Mouse (Mus musculus) T-helper 17 cell (primary cell): ENCODE data around the gene Sfrp2.

Experiments
- in situ Hi-C, 2 experiments: fragments of 300-600 bp; cut with MboI, MseI; formaldehyde crosslinking; loops; 1 replicate in 1 of 2; 2 replicates in 1 of 2; pipeline ENCODE4 v1.15.1; 2025; ENCODE audit warnings: high pct_unique_total_duplicates in 2 of 2

Gene Sfrp2

GRCm38 (mm10) chr3:83771160-83771869 is 5.2 kb downstream of the Sfrp2 start:
- in situ Hi-C loops: no loop called here

- in situ Hi-C loops: no loop called here
These were observed 7.2 kb downstream of the Sfrp2 start for GRCm38 (mm10) chr3:83773281-83773680.

DNA sequence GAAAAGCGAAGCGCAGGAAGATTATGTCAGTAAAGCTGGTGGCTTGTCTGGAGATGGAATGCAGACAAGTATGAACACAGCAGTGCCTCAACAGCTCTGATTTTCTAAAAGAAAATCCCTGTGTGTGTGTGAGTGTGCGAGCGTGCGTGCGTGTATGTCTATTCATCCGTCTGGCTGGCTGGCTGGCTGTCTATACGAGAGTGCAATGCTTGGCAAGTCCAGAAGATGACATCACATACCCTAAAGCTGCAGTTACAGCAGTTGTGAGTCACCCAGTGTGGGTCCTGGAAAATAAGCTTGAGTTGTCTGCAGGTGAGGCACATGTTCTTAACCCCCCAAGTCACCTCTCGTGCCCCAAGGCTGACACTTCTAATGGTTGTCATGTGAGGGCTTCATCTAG is 9.3 kb downstream of the Sfrp2 start:
- in situ Hi-C loops: no loop called here

DNA sequence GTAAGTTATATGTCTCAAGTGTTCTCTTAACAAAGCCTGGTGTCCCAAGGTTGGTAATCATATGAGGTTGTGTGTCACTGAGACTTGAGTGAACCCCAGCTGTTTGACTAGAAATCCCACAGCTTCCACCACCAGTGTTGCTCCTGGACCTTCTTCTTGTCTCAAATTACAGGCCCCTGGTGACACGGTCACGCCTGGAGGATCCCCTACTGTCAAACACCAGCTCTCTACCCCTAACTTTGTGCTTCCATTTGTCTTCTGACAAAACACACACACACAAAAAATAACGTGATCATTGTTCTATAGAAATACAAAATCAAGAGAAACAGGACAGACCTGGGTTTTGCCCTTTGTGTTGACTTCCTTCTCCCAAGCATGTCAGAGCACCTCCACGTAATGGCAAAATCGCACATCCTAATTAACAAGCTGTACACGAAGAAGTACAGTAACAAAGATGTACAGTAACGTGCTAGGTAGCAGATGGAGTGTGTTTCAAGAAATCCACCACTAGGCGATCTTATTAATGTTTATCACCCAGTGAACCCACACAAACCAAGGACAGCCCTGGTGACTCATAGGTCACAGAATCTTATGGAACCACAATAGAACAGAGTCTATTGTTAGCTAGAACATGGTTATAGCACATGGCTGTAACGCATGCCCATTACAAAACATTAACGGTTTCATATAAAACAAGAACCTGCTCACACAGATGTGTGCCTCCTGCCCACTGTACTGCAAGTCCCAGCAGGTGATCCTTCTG is 15.5 kb downstream of the Sfrp2 start:
- in situ Hi-C loops: no loop called here

- in situ Hi-C loops: no loop called here
These were observed 17.8 kb downstream of the Sfrp2 start for GRCm38 (mm10) chr3:83783716-83784469.

DNA sequence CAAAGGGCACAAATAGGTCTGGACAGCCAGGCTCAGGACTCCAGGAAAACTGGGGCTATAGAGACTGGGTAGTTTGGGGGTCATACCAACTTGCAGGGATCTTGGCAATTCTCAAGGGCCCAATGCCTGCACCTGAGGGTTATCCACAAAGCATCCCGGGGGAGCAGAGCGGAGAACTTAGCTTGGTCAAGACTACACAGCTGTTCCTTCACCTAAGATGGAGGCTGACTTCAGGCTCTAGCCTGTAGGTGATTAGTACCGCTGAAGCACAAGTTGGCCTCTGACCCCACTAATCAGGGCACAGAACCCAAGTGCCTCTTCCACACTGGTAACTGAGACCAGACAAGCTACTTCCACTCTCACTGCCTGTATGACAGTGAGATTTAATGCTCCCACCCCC is 18.6 kb downstream of the Sfrp2 start:
- in situ Hi-C loops: no loop called here

DNA sequence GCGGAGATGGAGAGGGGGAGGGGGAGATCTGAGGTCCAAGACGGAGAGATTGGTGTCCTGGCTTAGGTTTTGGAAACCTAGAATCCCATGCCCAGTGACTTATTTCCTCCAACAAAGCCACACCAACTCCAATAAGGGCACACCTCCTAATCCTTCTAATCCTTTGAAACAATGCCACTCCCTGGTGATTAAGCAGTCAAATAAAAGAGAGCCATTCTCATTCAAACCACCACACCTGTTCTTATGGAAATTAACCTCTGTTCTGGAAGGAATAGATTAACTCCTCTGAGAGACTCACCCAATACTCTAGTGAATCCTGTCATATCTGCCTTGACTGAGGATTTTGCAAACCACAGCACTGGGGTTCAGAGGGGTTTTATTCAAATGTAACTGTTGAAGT is 21.0 kb downstream of the Sfrp2 start:
- in situ Hi-C loops: no loop called here

DNA sequence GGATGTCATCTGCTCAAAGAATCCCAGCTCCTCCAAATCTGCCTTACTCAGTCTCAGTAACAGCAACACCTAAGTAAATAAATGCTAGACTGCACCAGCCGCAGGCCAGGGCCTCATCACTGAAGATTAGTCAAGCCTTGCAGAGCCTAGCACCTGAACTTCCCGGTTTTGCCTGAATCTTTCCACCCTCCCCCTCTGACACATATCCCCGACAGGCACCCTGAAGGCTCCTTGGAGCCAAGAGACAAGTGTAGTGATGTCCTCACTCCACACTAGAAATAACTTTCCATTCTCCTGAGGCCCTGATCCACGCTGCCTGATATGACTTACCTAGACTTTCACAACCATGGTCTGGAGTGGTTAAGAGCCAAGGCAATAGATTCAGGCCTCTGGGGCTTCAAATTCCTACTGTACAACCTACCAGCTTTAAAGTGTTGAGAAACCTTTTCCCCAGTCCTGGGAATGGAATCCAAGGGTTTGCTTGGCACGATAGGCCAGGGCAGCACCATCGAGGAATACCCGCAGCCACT is 21.7 kb downstream of the Sfrp2 start:
- in situ Hi-C loops: no loop called here

GRCm38 (mm10) chr3:83789651-83790451 is 23.7 kb downstream of the Sfrp2 start:
- in situ Hi-C loops: loop anchor here in 1 of 2 experiments (10.0 kb wide), 1 partner anchor 115 kb away; no protein-coding TSS in a partner anchor

- in situ Hi-C loops: loop anchor here in 1 of 2 experiments (10.0 kb wide), 1 partner anchor 113 kb away; no protein-coding TSS in a partner anchor
These were observed 25.3 kb downstream of the Sfrp2 start for GRCm38 (mm10) chr3:83791444-83791843.

DNA sequence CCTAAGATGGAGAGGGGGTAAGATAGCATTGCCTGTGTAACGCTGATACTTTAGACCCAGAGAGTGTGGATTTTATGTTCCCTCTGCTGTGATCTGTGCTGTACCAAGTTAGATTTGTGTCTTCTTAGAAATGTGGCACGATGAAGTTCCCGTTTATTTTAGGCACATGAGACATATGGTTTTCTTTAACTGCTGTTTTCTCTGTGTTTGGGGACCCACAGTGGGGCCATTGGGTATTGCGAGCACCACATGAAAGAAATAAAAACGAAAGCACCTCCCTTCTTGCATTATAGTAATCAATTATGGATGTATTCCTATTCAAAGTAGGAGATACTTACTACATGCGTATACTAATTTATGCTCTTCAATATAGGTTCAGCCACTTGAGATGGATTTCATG is 31.0 kb downstream of the Sfrp2 start:
- in situ Hi-C loops: loop anchor here in 1 of 2 experiments (10.0 kb wide), 1 partner anchor 108 kb away; no protein-coding TSS in a partner anchor

- in situ Hi-C loops: loop anchor here in 1 of 2 experiments (10.0 kb wide), 1 partner anchor 107 kb away; no protein-coding TSS in a partner anchor
These were observed 31.7 kb downstream of the Sfrp2 start for GRCm38 (mm10) chr3:83797828-83798227.

DNA sequence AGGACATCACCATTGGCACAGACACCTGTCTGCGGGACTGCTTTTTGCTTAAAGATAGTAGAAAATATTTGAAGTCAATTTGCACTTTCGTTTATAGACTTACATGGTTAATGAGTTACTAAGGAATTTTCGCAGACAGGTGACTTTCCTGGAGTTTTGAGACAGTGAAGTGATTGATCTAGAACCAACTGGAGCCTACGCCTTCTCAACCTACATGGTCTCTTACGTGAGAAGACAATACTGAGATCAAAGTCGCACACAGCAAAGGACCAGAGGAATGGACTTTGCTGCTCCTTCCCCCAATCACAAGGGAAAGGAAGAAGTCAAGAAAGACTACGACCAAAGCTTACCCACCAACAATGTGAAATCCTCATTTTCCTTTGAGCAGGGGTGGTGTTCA is 33.4 kb downstream of the Sfrp2 start:
- in situ Hi-C loops: loop anchor here in 1 of 2 experiments (10.0 kb wide), 1 partner anchor 105 kb away; no protein-coding TSS in a partner anchor

GRCm38 (mm10) chr3:83801649-83802155 is 35.6 kb downstream of the Sfrp2 start:
- in situ Hi-C loops: no loop called here

GRCm38 (mm10) chr3:83808483-83808882 is 42.4 kb downstream of the Sfrp2 start:
- in situ Hi-C loops: no loop called here

DNA sequence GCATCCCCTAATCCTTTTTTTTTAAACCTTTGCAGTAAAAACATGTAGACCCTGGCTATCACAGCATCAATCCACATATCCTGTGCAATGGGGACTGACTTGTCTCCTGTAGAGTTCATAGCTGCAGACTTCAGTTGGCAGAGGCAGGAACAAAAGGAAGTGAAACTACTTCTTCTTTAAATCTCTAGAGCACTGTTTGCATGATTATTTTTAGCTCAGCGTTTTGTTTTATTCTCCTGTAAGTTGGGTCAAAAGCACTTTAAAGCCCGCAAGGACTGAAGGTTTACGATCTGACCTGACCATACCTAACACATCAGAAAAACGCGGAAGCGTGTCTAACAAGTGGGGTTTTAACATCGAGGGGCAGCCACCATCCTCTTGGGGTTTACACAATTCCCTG is 45.9 kb downstream of the Sfrp2 start:
- in situ Hi-C loops: no loop called here

DNA sequence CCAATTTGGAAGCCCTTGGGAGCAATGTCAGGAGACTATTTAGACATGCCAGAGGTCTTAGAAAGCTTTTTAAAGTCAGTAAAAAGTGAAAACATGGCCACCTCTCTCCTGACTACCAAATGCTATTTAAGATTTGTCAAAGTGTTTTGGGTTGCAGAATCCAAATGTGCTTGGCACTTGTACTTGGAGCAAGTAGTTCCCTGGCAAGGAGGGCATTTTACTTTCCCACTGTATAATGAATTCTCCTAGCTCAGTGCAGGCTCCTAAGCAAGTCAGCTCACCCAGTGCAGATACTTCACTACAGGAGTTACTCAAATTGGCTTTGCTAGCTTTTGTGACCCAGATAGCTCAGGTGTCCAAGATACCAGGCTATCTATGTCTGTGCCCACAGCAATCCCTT is 46.7 kb downstream of the Sfrp2 start:
- in situ Hi-C loops: no loop called here

DNA sequence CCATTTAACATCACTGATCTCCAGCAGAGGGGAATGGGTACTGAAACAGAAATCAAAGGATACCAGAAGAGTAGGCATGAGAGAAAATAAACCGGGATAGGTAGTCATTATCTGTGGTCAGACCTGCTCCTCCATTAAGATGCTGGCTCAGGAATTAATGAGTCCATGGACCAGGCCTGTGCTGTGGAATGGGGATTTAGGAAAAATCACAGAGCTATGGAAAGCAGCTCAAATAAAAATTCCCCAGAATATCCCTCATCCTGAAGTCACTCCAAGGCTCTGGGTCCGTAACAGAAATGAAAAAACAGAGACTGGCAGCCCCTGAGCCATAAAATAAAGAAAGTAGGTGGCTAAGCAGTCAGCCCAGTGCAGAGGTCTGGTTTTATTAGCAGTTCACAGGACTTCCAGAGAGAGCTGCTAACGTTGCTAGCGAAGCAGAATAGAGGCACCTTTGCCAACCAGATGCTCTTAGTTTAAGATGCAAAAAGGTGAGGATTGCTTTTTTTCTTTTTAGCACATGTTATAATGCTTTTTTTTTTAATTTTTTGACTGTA is 50.3 kb downstream of the Sfrp2 start:
- in situ Hi-C loops: no loop called here

- in situ Hi-C loops: no loop called here
These were observed 57.7 kb downstream of the Sfrp2 start for GRCm38 (mm10) chr3:83823774-83824173.
